Mouse (Mus musculus): ENCODE measurements around the gene Dtd2.

Dtd2 gene

DNA sequence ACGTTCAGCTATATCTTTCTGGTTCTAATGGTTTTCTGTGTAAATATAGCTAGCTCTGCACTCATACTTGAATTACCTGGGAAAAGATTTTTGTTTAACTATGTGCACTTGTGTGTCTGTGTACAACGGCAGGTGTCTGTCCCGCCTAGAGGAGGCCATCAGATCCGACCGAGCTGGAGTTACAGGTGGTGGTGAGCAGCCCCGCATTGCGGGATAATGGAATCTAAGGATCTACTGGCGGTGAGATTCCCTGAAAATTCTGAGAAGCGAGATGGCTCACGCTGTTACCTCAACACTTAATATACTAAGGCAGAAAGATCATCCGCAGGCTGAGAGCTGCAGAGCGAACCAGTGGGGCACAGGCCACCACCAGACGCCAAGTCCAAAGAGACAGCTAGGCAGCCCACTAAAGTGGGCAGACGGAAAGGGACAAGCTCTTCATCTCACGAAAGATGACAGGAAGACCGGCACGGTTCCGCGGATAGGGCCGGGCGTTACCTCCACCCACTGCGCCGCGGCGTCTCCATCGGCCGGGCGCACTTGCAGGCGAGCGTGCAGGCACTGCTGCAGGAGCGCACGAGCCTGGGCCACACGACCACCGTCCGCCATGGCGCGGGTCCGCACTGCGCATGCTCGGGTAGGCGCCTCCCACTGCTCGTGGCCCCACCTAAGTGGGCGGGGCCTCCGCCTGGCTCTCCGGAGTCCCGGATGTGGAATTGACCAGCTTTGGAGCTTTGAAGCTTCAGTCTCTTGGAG lies at the start of gene Dtd2:
TSS of gene Dtd2 (minus strand) at position 625 of the 756 bp plus-strand sequence.
- DNase-seq, result peak; percentile 93

DNA sequence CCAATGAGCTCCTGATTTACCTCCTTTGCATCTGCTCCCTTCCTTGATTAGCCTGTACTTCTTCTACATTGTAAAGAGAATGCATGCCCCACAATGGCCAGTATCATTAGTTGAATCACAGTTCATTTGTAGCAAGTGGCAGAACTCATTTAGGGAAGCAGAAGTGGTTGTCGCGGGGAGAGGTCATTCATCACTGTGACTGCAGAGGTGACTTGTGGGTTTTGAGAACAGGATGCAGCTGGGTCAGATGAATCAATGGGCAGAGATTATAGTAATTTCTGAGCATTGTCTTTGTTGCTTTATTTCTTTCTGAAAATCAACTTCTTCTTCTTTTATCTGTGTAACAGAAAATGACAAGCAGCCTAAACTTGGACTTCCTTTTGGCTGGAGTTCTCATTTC lies 43.0 kb upstream of the Dtd2 start:
- DNase-seq, result peak; percentile 5

DNA sequence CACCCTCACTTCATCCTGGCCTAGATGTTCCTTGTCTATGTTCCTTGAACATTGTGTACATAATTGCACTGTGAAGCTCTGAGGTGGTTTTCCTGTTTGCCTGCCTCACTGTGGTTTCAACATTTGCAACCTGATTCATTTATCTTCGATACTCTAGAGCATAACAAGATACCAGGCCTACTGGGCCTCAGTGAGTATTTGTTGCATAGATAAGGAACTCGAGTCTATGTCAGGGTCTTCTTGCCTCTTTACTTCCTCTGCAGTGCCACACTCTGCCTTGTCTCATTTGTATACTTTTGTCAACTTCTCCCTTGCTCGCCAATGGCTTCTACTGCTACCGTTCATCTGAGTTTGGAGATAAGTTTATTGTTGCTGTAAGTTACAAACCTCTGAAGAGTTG lies 40.1 kb upstream of the Dtd2 start:
- no peak for DNase-seq

DNA sequence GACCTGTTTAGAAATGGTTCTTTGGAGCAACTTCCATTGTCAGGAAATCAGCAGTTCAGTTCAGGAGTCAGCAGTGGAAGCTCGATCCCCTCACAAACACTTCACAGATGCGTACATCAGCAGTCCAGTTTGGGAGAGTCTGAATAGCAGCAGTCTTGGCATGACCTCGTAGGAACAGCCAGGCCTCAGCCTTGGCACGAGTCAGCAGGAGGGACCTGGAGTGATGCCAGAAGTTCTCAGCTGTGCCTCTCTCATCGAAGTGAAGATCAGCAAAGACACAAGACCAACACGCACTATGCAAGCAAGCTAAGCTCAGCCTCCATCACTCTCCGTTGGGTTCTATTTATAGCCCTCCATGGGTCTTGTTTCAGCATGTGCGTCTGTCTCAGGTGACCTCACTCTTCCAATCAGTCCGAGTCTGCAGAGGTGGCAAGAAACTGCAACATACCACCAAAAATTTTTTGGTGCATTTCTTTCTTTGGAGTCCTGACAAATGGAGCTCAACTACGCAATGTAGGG lies 36.6 kb upstream of the Dtd2 start:
- no peak for DNase-seq

DNA sequence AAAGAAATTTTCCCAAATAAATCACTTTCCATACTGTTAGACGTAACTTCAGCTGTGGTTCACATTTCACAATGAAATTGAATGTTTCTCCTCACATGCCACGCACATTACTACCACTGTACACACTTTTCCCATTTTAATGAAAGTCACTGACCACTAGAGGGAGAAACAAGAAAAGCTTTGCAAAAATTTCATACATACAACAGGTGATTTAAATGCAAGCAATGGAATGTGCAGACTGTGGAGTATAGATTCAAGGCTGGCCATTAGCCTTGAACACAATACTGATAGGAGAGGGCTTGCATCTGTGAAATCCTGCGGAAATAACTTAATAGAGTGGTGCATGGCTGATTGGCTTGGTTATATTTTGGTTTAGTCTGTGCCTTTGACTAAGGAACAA lies 32.1 kb upstream of the Dtd2 start:
- no peak for DNase-seq

DNA sequence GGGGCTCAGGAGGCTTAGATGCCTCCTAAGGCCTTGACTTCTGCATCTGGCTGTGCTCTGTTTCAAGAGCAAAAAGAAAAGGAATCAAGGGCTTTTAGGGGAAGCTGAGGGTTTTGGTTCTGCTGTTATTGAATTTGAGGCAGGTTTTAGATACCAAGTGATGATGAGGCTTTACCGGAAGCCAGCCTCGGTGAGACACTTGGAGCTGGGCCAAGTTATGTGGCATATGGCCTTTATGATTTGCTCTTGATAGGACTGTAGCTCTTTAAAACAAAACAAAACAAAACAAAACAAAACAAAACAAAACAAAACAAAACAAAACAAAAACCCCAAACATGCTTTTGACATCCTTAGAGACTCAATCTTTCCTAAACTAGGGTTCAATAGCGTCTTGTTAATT lies 28.7 kb upstream of the Dtd2 start:
- DNase-seq, result no peak

DNA sequence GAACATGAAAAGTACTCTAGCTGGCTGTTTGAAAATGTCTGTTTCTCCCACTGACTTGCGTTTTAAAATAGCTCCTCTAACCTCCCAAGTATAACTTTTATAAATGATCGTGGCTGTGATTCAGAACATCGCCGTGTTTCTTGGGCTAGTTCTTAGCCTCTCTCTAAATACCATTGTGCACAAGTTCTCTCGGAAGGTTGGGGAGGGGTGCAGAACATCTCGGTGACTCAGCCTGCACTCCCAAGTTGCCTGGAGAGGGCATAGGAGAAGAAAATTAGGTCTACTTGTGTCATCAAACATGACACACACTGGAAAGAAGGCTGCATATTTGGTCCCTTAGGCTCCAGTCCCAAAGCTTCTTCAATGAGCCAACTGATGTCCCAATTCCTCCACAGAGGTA lies 26.0 kb upstream of the Dtd2 start:
- DNase-seq, result no peak

DNA sequence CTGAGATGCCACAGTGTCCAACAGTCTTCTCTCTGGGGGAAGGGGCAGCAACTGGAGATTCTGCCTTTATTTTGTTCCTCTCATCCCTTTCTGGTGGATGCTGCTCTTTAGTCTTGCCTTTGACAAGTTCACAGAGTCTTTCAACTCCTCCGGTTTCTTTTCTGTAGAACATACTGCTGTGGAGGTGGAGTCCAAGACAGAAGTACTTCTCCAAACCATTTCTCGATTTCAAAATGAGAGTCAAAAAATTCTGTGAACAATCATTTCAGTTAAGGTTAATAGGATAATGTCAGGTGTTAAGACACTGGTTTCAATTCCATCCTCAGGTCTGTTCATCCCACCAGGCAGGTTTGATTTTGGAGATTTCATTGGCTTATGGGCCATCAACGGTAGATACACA lies 21.7 kb upstream of the Dtd2 start, which contains the start of gene Gpr33:
TSS of gene Gpr33 (minus strand) at position 101 of the 400 bp plus-strand sequence.
- no peak for DNase-seq

DNA sequence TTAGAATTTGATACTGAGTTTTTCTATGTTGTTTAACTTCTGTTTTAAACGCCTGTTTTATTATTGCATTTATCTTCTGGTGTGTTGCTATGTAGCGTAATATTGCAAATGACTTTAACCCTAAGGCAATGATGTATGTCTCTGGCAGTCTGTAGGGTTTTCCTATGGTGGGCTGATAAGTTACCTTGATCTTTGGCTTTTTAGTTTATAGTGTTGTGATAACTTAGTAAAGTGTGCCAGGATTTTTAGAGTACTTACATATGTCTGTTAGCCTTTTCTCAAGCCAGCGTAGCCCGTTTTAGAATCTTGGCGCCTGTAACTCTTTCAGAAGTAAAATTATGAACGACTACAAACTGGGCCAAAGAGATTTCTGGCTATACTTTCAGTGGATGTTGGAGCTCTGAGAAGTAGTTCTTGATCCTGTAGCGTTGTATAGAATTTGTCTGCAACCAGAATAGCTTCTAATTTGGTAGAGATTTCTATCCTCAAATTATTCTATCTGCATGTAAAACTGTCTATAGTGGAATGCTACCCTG lies 8.3 kb upstream of the Dtd2 start:
- DNase-seq, result no peak

DNA sequence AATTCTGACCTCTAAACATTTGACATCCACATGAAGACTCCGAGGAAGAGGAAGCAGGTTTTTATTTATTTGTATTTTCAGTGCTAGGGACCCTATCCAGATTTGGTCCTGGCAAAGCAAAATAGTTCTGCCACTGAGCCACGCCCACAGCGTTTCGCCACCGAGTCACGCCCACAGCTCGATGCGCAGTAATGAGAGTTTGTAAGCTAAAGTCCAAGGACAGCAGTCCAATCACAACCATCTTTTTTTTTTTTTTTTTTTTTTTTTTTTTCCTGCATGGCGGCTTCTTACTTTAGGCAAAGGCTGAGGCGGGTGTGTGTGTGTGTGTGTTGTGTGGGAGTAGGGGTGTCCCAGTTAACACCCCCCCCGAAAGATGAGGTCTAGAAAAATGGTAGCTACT lies 7.7 kb upstream of the Dtd2 start:
- no peak for DNase-seq

DNA sequence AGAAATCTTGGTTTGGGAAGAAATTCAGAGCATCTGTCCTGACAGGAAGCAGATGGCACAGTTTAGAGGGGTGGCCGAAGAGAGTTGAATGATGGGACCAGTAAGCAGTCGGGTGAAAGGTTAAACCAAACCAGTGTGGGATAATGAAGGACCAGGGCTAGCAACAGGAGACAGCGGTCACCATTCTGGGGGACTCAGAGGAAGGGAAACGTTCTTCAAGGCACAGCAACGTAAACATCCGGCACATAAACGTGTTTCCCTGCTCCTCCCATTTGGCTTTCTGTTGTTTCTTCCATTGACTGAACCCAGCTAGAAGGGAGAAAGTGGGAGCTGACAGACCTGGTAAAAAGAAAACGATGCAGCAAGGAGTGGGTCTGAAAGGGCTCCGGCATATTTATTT lies 7.0 kb upstream of the Dtd2 start:
- no peak for DNase-seq

DNA sequence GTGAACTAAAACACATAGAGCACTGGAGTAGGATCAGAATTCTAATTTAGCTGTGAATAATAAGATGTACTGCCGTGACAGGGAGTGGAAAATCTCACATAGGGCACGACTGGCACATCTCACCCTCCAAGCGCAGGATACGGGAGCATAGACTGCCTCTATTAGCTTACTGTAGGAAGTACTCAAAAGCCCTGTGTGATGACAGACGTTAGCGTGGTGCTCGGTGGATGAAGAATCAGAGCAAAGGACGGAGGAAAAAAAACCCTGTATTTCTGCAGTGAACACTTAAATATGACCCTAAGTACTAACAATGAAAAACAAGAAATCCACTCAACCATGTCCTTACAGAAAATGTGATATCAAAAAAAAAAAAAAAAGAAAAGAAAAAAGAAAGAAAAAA lies 5.9 kb upstream of the Dtd2 start:
- no peak for DNase-seq

DNA sequence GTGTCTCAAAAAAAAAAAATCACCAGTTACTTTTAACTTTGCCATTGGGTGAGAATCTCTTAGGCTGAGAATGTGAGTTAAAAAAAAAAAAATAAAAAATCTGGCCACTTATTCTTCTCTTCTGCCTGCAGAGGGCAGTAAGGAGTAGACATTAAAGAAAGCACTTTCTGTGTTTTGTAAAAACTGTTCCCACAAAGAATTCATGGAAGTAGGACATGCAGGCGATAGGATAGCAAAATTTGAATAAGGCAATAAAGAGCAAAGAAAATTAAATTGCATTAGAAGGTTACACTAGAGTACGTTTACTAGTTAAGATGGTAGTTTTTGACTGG lies 4.3 kb upstream of the Dtd2 start:
- DNase-seq, result no peak

DNA sequence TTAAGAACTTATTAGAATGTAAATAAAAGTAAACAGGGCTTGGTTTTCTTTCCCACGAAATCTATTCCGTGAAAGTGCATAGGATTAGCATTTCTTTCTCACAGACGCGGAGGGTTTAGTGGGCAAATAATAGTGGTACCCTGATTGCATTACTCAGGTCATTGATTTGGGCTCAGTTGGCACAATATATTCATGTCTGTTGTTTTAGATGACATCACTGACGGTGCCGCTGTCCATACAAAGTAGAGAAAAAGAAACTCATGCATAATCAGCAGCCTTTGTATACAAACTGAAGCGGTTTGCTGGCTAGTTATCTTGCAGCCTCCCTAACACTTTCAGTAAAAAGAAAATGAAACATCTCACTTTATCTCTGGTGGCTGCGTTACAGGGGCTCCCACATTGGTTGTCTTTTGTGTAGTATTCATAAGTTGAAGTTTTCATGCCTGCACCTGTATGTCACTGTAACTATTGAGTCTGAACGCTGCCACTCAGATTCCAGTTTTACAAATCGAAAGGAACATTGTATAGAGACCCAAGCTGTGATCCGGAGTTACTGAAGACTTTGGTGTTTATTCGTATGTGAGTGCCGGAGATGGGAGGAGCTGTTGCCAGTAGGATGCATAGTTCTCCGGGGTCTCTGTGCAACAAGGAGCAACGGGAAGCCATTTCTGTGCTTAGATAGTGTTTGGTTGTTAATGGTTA lies 3.8 kb upstream of the Dtd2 start:
- no peak for DNase-seq

DNA sequence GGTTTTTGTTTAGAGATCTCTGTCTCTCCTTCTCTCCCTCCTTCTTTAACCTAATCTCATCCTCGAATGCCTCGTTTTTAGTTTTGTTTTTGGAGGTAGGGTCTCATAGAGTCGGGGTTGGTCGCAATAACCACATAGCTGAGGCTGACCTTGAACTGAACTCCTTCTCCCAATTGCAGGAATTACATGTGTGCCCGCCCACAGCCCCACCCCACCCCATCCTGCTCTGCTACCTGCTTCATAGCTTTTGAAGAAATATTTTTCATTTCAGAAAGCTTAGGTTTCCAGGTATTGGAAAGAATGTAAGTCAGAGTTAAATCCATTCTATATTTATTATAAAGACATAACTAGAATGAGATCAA lies 313 bp upstream of the Dtd2 start:
- DNase-seq, result no peak

DNA sequence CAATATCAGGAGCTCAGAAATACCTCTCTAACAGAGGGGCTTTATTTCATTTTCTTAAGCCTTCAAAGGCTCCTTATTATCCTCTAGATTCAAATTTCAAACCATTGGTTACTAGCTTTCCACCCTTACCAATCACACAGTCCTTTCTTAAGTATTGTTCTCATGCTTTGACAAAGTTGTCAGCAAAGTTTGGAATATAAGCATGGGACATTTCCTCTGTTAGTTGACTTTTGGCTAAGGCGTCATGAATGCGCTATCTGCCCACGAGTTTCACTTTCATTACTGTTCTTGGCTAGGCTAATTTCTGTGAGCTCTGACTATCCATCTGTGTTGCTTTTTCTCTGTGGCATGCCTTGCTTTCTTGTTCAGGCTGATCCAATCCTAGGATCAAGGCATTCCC lies 3.6 kb downstream of the Dtd2 start:
- no peak for DNase-seq

DNA sequence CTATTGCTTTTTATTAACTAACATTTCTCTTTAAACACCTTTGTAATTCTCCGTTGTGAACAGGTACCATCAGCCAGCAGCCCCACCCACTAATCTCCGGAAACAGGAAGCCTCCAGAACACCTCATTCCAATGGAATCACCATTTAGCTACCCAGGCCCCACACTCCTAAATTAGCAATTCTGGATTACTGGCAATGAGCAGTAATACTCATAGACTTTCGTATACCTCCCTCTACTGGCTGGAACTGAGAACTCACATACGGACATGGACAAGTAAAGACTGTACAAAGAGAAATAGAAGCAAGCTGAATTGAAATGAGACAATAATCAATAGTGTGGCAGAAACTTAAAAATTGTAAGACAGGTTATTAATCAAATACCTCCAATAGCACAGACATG lies 4.8 kb downstream of the Dtd2 start:
- DNase-seq, result peak; percentile 52

DNA sequence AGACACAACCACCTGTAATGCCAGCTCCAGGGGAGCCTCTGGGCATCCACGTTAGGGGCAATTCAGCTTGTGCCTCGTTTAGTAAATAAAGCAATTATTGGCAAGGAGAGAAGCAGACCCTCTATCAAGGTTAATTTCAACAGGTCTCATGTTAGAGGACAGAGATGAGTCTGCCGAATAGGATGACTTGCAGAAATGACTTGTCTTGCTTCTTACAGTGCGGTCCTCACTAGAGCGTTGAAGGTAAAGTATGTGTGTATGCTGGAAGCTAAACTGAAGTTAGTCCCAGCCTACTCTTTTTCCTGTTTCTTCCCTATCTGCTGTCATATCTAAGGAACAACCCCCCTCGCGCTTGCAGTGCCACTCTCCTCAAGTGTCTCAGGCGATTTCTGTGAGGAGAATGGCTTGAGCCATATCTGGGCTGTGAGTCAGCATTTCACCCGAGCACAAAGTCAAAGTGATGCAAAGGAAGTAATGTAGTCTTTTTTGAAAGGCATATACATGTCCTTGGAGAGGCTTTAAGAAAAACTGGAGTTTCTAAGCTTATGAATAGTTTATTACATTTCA lies 7.9 kb downstream of the Dtd2 start:
- DNase-seq, result peak; percentile 60

DNA sequence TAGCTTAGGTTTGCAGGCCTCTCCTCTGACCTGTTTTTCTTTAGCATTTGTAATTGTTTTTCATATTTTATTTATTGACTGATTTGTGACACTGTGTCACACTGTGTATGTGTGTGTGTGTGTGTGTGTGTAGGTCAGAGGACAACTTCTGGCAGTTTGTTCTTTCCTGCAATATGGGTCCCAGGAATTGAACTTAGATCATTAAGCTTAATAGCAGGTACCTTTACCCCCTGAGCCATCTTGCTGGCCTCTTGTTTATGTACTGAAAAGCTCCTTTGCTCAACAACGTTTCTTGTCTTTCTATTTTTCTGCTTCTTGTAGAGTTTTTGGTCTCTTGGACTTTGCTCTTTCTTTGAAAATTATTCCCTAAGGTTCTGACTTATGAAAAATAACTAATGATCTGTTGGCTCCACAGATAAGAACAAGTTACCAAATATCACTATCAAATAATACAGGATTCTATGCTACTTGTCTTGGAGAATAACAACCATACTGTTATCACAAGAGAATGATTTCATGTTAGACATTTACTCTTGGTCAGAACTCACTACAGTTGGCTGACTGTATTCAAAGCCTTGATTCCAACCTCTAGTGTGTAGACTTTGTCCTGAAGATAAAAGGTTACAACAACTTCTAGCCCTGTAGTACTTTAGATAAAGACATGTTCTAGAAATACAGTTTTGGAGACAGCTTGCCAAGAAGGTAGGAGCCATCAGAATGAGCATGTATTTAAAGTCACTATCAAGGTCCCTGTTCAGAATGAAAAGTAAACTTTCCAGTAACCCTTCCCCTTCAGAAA lies 10.4 kb downstream of the Dtd2 start:
- DNase-seq, result no peak

DNA sequence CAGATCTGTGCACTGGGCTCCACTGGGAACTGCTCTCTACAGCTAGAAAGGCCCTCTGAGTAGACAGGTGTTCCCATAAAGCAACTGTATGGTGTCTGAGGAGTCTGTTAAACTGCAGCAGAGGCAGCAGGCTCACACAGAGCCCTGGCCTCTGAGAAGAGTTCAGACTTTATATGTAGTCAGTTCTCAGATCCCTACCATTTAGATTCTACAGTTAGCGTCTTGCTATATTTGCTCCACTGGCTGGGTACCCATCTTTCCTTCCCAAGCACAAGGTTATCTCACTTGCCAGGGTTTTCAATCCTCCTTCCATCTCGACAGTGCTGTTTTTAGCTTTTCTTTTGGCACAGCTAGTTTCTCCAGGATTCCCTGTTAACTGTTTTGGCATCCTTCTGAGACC lies 15.7 kb downstream of the Dtd2 start:
- no peak for DNase-seq

DNA sequence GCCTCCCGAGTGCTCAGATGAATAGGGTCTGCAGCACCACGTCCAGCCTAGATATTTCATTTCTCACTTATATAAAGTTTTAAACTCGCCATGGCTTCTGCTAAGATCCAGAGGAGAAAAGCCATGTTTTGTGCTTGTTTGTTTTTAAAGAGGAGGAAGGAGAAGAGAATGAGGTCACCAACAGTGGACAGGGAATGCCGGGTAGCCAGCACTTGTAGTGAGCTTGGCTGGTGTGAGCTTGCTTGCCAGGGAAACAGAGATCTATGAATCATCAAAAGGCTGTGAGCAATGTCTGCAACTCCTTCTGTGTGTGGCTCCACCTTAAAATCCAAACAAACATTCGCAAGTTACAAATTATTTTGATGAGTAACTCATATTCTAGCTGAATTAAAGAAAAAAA lies 17.8 kb downstream of the Dtd2 start:
- DNase-seq, result no peak

DNA sequence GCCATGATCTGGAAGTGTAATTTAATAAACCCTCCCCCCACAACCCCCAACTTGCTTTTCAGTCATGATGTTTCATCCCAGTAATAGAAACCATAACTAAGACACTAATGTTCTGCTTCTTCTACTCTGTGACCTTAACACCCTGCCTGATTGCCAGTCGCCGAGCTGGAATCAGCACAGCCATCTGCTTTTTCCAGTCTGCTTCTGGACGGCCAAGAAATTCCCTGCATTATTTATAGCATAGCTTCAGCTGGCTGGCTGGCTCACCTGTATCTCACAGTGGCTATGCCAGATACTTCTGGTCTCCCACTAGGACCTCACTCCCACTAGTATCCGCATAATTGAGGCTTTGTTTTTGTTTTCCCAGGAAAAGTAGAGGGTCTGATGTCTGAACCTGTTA lies 20.5 kb downstream of the Dtd2 start:
- no peak for DNase-seq

DNA sequence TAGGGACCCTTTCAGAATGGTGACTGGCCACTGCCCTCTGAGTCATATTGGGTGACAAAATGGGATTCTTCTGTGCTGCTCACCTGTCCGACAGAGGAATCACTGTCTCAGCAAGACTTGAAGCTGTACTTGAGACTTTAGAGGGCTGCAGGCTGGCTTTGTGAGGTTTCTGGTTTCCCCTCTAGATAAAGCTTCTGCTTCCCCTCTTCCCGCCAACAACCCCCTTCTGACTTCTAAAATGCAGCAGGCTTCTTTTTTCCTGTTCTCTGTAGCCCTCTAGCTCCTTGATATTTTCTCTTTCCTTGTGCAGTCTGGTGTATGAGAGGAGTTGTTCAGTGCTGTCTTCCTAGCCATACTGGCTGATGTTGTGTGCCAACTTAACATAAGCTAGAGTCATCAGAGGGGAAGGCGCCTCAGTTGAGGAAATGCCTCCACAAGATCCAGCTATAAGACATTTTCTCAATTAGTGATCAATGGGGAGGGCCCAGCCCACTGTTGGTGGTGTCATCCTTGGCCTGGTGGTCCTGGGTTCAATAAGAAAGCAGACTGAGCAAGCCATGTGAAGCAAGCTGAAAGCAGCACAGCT lies 21.0 kb downstream of the Dtd2 start:
- no peak for DNase-seq
